Mouse (Mus musculus) small intestine, adult 10 weeks (tissue): ENCODE results near the gene Sdr39u1. TPM values are rescaled to one million over a fixed set of nuclear protein-coding genes. Genes with fewer than 3 reads are reported as not detected.

Source experiments
- polyA plus RNA-seq: library from polyadenylated mRNA; stranded (reverse); fragments of 350-450 nt; fragmentation: Illumina TruSeq; extraction: RNeasy Lipid Tissue Mini Kit (QIAGEN cat#74804); gene quantifications from one replicate; pipeline ENCODE4 v1.2.3, GENCODE M21; 2014; ENCODE audit warnings: low replicate concordance

The Sdr39u1 gene
- 7.4 TPM for polyA plus RNA-seq

GRCm38 (mm10) chr14:55899701-55900413 is at the start of gene Sdr39u1:
Gene Sdr39u1, minus strand, starts transcription at chr14:55900293.

GRCm38 (mm10) chr14:55944575-55944974 is 44.5 kb upstream of the Sdr39u1 start, which contains the start of gene Cma1:
Gene Cma1, minus strand, starts transcription at chr14:55944675.

GRCm38 (mm10) chr14:55884713-55885113 is 15.4 kb downstream of the Sdr39u1 start, which contains the start of gene Khnyn:
Gene Khnyn, plus strand, starts transcription at chr14:55884947.

GRCm38 (mm10) chr14:55884166-55884565 is 15.9 kb downstream of the Sdr39u1 start, which contains the start of gene Cbln3:
Gene Cbln3, minus strand, starts transcription at chr14:55884392.

GRCm38 (mm10) chr14:55853621-55854285 is 46.3 kb downstream of the Sdr39u1 start, which contains the start of gene Nynrin:
Gene Nynrin, plus strand, starts transcription at chr14:55854010.

Other genes starting within 250 kb of the Sdr39u1 start
- 29.1 TPM for gene Mdp1, start 239.8 kb downstream of the Sdr39u1 start, polyA plus RNA-seq
- gene Gmpr2, start 228.4 kb downstream of the Sdr39u1 start, polyA plus RNA-seq: 19.7 TPM
- gene Nedd8, start 228.2 kb downstream of the Sdr39u1 start, polyA plus RNA-seq: 16.8 TPM
- gene Tinf2, start 218.5 kb downstream of the Sdr39u1 start, polyA plus RNA-seq: 15.6 TPM
- gene Tgm1, start 186.4 kb downstream of the Sdr39u1 start, polyA plus RNA-seq: not detected
- 0.33 TPM for gene Rabggta, start 178.0 kb downstream of the Sdr39u1 start, polyA plus RNA-seq
- gene Dhrs1, start 154.6 kb downstream of the Sdr39u1 start, polyA plus RNA-seq: 110 TPM
- gene Nop9, start 154.6 kb downstream of the Sdr39u1 start, polyA plus RNA-seq: 4.2 TPM
- gene Cideb, start 141.8 kb downstream of the Sdr39u1 start, polyA plus RNA-seq: 9.8 TPM
- 3.6 TPM for gene Ltb4r2, start 138.9 kb downstream of the Sdr39u1 start, polyA plus RNA-seq
- not detected for gene Ltb4r1, start 134.3 kb downstream of the Sdr39u1 start, polyA plus RNA-seq
- 0.15 TPM for gene Adcy4, start 116.2 kb downstream of the Sdr39u1 start, polyA plus RNA-seq
- 1.9 TPM for gene Ripk3, start 111.4 kb downstream of the Sdr39u1 start, polyA plus RNA-seq
- 0.52 TPM for gene Nfatc4, start 77.1 kb downstream of the Sdr39u1 start, polyA plus RNA-seq
- 0.15 TPM for gene Nynrin, start 46.3 kb downstream of the Sdr39u1 start, polyA plus RNA-seq
- gene Cbln3, start 15.9 kb downstream of the Sdr39u1 start, polyA plus RNA-seq: 0.15 TPM
- 37.8 TPM for gene Khnyn, start 15.3 kb downstream of the Sdr39u1 start, polyA plus RNA-seq
- not detected for gene Cma1, start 44.4 kb upstream of the Sdr39u1 start, polyA plus RNA-seq
- not detected for gene Cma2, start 50.7 kb upstream of the Sdr39u1 start, polyA plus RNA-seq
- gene Mcpt1, start 117.7 kb upstream of the Sdr39u1 start, polyA plus RNA-seq: 4.8 TPM
- not detected for gene Mcpt9, start 130.2 kb upstream of the Sdr39u1 start, polyA plus RNA-seq
- gene Mcpt2, start 141.7 kb upstream of the Sdr39u1 start, polyA plus RNA-seq: 2.0 TPM
- gene Mcpt4, start 162.0 kb upstream of the Sdr39u1 start, polyA plus RNA-seq: 0.41 TPM
- gene Mcpt8, start 185.0 kb upstream of the Sdr39u1 start, polyA plus RNA-seq: not detected
- not detected for gene Ctsg, start 202.3 kb upstream of the Sdr39u1 start, polyA plus RNA-seq
- gene Gzme, start 220.3 kb upstream of the Sdr39u1 start, polyA plus RNA-seq: not detected
- not detected for gene Gzmd, start 232.3 kb upstream of the Sdr39u1 start, polyA plus RNA-seq